Mouse (Mus musculus): ENCODE data around the gene Rhox4f. TPM values are rescaled to one million over a fixed set of nuclear protein-coding genes. Genes with fewer than 3 reads are reported as not detected.
"Not testable (repeated sequence)": the region's sequence is repeated elsewhere in the genome, so short reads cannot be mapped to it uniquely, and the experiment has no call there.

Gene Rhox4f
- not detected in 2 replicates for polyA plus RNA-seq (2016; fragmentation: Nextera tagmentation; extraction: Ambion mirVana)

DNA sequence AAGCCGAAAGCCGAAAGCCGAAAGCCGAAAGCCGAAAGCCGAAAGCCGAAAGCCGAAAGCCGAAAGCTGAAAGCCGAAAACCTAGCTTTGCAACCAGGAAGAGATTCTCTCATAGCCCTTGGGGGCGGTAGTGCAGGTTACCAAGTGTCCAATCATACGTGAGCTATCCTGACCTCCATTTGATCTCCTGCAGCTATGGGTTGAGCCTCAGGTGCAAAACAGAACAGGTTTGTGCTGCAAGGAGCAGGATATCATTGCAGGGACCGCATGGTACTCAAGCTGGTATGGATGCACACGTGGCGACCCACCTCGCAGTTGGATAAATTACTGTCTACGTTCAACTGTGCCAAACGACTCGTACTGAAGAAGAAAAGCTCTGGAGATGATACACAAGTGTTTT lies at the start of gene Rhox4f:
Gene Rhox4f (minus strand): TSS at position 101 of the 400 bp plus-strand sequence.
- not testable (repeated sequence) for H3K9me3 ChIP-seq; H3K4me3 ChIP-seq (replicated peaks); ATAC-seq (ENCODE audit: low FRiP score); H3K36me3 ChIP-seq (replicated peaks); H3K4me1 ChIP-seq; H3K27me3 ChIP-seq; H3K4me2 ChIP-seq; H3K27ac ChIP-seq; H3K9ac ChIP-seq
- 96% methylated on average over 16 of the region's 19 CpGs for WGBS

DNA sequence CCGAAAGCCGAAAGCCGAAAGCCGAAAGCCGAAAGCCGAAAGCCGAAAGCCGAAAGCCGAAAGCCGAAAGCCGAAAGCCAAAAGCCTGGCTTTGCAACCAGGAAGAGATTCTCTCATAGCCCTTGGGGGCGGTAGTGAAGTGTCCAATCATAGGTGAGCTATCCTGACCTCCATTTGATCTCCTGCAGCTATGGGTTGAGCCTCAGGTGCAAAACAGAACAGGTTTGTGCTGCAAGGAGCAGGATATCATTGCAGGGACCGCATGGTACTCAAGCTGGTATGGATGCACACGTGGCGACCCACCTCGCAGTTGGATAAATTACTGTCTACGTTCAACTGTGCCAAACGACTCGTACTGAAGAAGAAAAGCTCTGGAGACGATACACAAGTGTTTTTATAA lies 43.7 kb upstream of the Rhox4f start, which contains the start of gene Rhox4g:
Gene Rhox4g (minus strand): TSS at position 101 of the 400 bp plus-strand sequence.
- H3K9ac ChIP-seq; H3K9me3 ChIP-seq; H3K27ac ChIP-seq; H3K4me1 ChIP-seq; H3K27me3 ChIP-seq; H3K4me3 ChIP-seq (replicated peaks); H3K36me3 ChIP-seq (replicated peaks); ATAC-seq (ENCODE audit: low FRiP score); H3K4me2 ChIP-seq: not testable (repeated sequence)
- 90% methylated on average over 17 of the region's 20 CpGs for WGBS

DNA sequence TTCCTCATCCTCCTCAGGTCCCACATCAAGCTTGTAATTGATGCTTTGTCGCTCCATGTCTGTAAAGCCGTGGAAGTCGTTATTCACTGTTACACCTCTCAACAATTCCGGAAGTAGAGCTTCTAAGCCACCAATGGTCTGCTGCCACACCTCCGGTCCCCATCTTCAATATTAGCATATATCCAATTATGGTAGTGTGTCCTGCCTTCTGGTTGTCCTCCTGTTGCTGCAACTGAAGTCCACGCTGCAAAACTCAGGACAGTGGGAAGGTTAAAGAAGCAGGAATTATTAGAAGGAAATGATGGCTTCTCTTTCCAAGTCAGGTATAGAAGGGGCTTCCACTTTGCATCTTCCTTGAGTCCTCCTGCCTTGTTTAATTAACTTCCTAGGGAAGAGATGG lies 35.9 kb upstream of the Rhox4f start, which contains the start of gene Rhox2g:
Gene Rhox2g (minus strand): TSS at position 101 of the 400 bp plus-strand sequence.
- ATAC-seq (ENCODE audit: low FRiP score); H3K4me2 ChIP-seq; H3K36me3 ChIP-seq (replicated peaks); H3K27me3 ChIP-seq; H3K4me1 ChIP-seq; H3K9ac ChIP-seq; H3K4me3 ChIP-seq (replicated peaks); H3K9me3 ChIP-seq; H3K27ac ChIP-seq: not testable (repeated sequence)
- WGBS, result 94% methylated on average over 6 of the region's 6 CpGs

DNA sequence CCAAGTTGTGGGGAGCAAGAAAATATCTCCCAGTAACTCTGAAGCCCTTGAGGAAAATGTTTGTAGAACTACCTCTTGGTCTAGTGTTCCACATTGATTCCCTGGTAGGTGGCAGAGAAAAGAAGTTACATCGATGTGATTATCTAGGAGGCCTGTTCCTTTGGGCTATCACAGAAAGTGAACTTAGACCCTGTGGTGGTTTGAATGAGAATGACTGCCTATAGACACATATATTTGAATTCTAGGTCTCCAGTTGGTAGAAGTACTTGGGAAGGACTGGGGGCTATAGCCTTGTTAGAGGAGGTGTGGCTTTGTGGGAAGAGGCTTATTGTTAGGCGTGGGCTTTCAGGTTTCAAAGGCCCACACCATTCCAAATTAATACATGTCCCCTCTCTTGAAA lies 21.0 kb upstream of the Rhox4f start, which contains the start of gene Rhox3g:
Gene Rhox3g (minus strand): TSS at position 101 of the 400 bp plus-strand sequence.
- not testable (repeated sequence) for H3K9ac ChIP-seq; ATAC-seq (ENCODE audit: low FRiP score); H3K4me2 ChIP-seq; H3K27me3 ChIP-seq; H3K4me3 ChIP-seq (replicated peaks); H3K9me3 ChIP-seq; H3K27ac ChIP-seq; H3K36me3 ChIP-seq (replicated peaks); H3K4me1 ChIP-seq
- 92% methylated on average over 2 of the region's 2 CpGs for WGBS

DNA sequence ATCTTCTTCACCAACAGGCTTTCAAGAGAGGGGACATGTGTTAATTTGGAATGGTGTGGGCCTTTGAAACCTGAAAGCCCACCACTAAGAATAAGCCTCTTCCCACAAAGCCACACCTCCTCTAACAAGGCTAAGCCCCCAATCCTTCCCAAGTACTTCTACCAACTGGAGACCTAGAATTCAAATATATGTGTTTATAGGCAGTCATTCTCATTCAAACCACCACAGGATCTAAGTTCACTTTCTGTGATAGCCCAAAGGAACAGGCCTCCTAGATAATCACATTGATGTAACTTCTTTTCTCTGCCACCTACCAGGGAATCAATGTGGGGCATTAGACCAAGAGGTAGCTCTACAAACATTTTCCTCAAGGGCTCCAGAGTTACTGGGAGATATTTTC lies 26.8 kb downstream of the Rhox4f start, which contains the start of gene Rhox3f:
Gene Rhox3f (plus strand): TSS at position 301 of the 400 bp plus-strand sequence.
- not testable (repeated sequence) for H3K4me3 ChIP-seq (replicated peaks); H3K27ac ChIP-seq; H3K27me3 ChIP-seq; H3K4me1 ChIP-seq; H3K4me2 ChIP-seq; ATAC-seq (ENCODE audit: low FRiP score); H3K9ac ChIP-seq; H3K9me3 ChIP-seq; H3K36me3 ChIP-seq (replicated peaks)

DNA sequence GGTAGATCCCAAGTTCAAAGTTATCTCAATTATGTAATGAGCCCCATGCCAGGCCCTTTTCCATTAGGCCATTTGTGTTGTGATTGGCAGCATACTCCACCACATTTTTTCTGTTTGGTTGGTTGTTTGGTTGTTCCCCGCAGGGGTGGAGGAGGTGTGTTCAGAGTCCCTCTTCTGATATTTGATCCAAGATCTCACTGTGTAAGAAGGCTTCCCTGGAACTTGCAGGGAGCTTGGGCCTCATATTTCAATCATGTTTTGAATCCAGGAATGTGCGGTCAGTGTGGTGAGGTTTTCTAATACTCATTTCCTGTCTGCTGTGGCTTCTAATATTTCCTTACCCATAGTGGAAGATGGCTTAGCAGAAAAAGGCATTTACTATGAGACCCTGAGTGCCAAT lies 34.9 kb downstream of the Rhox4f start:
- not testable (repeated sequence) for ATAC-seq (ENCODE audit: low FRiP score); H3K27ac ChIP-seq; H3K9me3 ChIP-seq; H3K4me2 ChIP-seq; H3K4me1 ChIP-seq; H3K9ac ChIP-seq; H3K4me3 ChIP-seq (replicated peaks); H3K36me3 ChIP-seq (replicated peaks); H3K27me3 ChIP-seq
- 57% methylated on average over 2 of the region's 2 CpGs for WGBS

DNA sequence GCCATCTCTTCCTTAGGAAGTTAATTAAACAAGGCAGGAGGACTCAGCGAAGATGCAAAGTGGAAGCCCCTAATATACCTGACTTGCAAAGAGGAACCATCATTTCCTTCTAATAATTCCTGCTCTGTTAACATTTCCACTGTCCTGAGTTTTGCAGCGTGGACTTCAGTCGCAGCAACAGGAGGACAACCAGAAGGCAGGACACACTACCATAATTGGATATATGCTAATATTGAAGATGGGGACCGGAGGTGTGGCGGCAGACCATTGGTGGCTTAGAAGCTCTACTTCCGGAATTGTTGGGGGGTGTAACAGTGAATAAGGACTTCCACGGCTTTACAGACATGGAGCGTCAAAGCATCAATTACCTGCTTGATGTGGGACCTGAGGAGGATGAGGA lies 36.4 kb downstream of the Rhox4f start, which contains the start of gene Rhox2f:
Gene Rhox2f (plus strand): TSS at position 301 of the 400 bp plus-strand sequence.
- H3K4me1 ChIP-seq; H3K27ac ChIP-seq; H3K27me3 ChIP-seq; H3K9ac ChIP-seq; H3K4me3 ChIP-seq (replicated peaks); ATAC-seq (ENCODE audit: low FRiP score); H3K9me3 ChIP-seq; H3K4me2 ChIP-seq; H3K36me3 ChIP-seq (replicated peaks): not testable (repeated sequence)
- WGBS, result 94% methylated on average over 8 of the region's 8 CpGs

DNA sequence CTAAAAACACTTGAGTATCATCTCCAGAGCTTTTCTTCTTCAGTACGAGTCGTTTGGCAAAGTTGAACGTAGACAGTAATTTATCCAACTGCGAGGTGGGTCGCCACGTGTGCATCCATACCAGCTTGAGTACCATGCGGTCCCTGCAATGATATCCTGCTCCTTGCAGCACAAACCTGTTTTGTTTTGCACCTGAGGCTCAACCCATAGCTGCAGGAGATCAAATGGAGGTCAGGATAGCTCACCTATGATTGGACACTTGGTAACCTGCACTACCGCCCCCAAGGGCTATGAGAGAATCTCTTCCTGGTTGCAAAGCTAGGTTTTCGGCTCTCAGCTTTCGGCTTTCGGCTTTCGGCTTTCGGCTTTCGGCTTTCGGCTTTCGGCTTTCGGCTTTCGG lies 50.4 kb downstream of the Rhox4f start, which contains the start of gene Rhox4e:
Gene Rhox4e (plus strand): TSS at position 301 of the 400 bp plus-strand sequence.
- H3K4me1 ChIP-seq; H3K9me3 ChIP-seq; H3K4me2 ChIP-seq; H3K9ac ChIP-seq; H3K36me3 ChIP-seq (replicated peaks); H3K27ac ChIP-seq; ATAC-seq (ENCODE audit: low FRiP score); H3K27me3 ChIP-seq; H3K4me3 ChIP-seq (replicated peaks): not testable (repeated sequence)
- WGBS, result 99% methylated on average over 10 of the region's 18 CpGs

Other genes starting within 250 kb of the Rhox4f start
- gene Rhox3a2, start 227.7 kb downstream of the Rhox4f start, polyA plus RNA-seq (2016; fragmentation: Nextera tagmentation; extraction: Ambion mirVana), result not detected in 2 replicates
- 0.69 TPM in 1 of 2 replicates, not detected in the other for gene Rhox4a2, start 216.9 kb downstream of the Rhox4f start, polyA plus RNA-seq (2016; fragmentation: Nextera tagmentation; extraction: Ambion mirVana)
- gene Rhox2b, start 195.6 kb downstream of the Rhox4f start, polyA plus RNA-seq (2016; fragmentation: Nextera tagmentation; extraction: Ambion mirVana), result not detected in 2 replicates
- 0.24 and 0.27 TPM in 2 replicates for gene Rhox4b, start 175.2 kb downstream of the Rhox4f start, polyA plus RNA-seq (2016; fragmentation: Nextera tagmentation; extraction: Ambion mirVana)
- gene Rhox2c, start 154.0 kb downstream of the Rhox4f start, polyA plus RNA-seq (2016; fragmentation: Nextera tagmentation; extraction: Ambion mirVana), result 0.54 and 0.70 TPM in 2 replicates
- not detected in 2 replicates for gene Rhox3c, start 149.1 kb downstream of the Rhox4f start, polyA plus RNA-seq (2016; fragmentation: Nextera tagmentation; extraction: Ambion mirVana)
- gene Rhox4c, start 127.4 kb downstream of the Rhox4f start, polyA plus RNA-seq (2016; fragmentation: Nextera tagmentation; extraction: Ambion mirVana), result not detected in 2 replicates
- not detected in 2 replicates for gene Rhox2d, start 114.3 kb downstream of the Rhox4f start, polyA plus RNA-seq (2016; fragmentation: Nextera tagmentation; extraction: Ambion mirVana)
- gene Rhox4d, start 93.3 kb downstream of the Rhox4f start, polyA plus RNA-seq (2016; fragmentation: Nextera tagmentation; extraction: Ambion mirVana), result not detected in 2 replicates
- gene Rhox2e, start 77.3 kb downstream of the Rhox4f start, polyA plus RNA-seq (2016; fragmentation: Nextera tagmentation; extraction: Ambion mirVana), result not detected in 2 replicates
- gene Rhox3e, start 65.7 kb downstream of the Rhox4f start, polyA plus RNA-seq (2016; fragmentation: Nextera tagmentation; extraction: Ambion mirVana), result not detected in 2 replicates
- gene Rhox4e, start 50.3 kb downstream of the Rhox4f start, polyA plus RNA-seq (2016; fragmentation: Nextera tagmentation; extraction: Ambion mirVana), result not detected in 2 replicates
- 0.41 TPM in 1 of 2 replicates, not detected in the other for gene Rhox2f, start 36.3 kb downstream of the Rhox4f start, polyA plus RNA-seq (2016; fragmentation: Nextera tagmentation; extraction: Ambion mirVana)
- not detected in 2 replicates for gene Rhox3f, start 26.7 kb downstream of the Rhox4f start, polyA plus RNA-seq (2016; fragmentation: Nextera tagmentation; extraction: Ambion mirVana)
- gene Rhox3g, start 20.9 kb upstream of the Rhox4f start, polyA plus RNA-seq (2016; fragmentation: Nextera tagmentation; extraction: Ambion mirVana), result not detected in 2 replicates
- not detected in 2 replicates for gene Rhox2g, start 35.8 kb upstream of the Rhox4f start, polyA plus RNA-seq (2016; fragmentation: Nextera tagmentation; extraction: Ambion mirVana)
- gene Rhox4g, start 43.6 kb upstream of the Rhox4f start, polyA plus RNA-seq (2016; fragmentation: Nextera tagmentation; extraction: Ambion mirVana), result not detected in 2 replicates
- not detected in 2 replicates for gene Rhox3h, start 61.1 kb upstream of the Rhox4f start, polyA plus RNA-seq (2016; fragmentation: Nextera tagmentation; extraction: Ambion mirVana)
- not detected in 2 replicates for gene Rhox2h, start 65.6 kb upstream of the Rhox4f start, polyA plus RNA-seq (2016; fragmentation: Nextera tagmentation; extraction: Ambion mirVana)
- gene Rhox5, start 197.1 kb upstream of the Rhox4f start, polyA plus RNA-seq (2016; fragmentation: Nextera tagmentation; extraction: Ambion mirVana), result 0.45 and 0.88 TPM in 2 replicates
- gene Rhox6, start 219.2 kb upstream of the Rhox4f start, polyA plus RNA-seq (2016; fragmentation: Nextera tagmentation; extraction: Ambion mirVana), result not detected in 2 replicates
- not detected in 2 replicates for gene Rhox7a, start 224.0 kb upstream of the Rhox4f start, polyA plus RNA-seq (2016; fragmentation: Nextera tagmentation; extraction: Ambion mirVana)

Measured in forebrain, embryonic 12.5 days (tissue).